Mouse (Mus musculus): ENCODE data around the gene Ahcyl2.

GRCm38 (mm10) chr6:29866935-29867724 is 99.3 kb downstream of the Ahcyl2 start:
- TF ChIP-seq POLR2A (IDR thresholded peaks at IDR 0.05; ENCODE audit: borderline replicate concordance, extremely low read depth, low read depth, low read length) = no peak
- no peak for TF ChIP-seq CTCF (IDR thresholded peaks at IDR 0.05; ENCODE audit: insufficient read depth, low read length)

Data from lung, adult 2 months (tissue).